Mouse (Mus musculus) frontal cortex, adult (tissue): Measurements from ENCODE around the gene Dab2ip.

ENCODE experiments used
- ATAC-seq: cut with Nextera tagmentation; 2 replicates; pipeline ENCODE4 v1.9.2; 2017; ENCODE audit warnings: mild to moderate bottlenecking, moderate library complexity, mixed read lengths; ENCODE audit not compliant: low TSS enrichment

The Dab2ip gene

DNA sequence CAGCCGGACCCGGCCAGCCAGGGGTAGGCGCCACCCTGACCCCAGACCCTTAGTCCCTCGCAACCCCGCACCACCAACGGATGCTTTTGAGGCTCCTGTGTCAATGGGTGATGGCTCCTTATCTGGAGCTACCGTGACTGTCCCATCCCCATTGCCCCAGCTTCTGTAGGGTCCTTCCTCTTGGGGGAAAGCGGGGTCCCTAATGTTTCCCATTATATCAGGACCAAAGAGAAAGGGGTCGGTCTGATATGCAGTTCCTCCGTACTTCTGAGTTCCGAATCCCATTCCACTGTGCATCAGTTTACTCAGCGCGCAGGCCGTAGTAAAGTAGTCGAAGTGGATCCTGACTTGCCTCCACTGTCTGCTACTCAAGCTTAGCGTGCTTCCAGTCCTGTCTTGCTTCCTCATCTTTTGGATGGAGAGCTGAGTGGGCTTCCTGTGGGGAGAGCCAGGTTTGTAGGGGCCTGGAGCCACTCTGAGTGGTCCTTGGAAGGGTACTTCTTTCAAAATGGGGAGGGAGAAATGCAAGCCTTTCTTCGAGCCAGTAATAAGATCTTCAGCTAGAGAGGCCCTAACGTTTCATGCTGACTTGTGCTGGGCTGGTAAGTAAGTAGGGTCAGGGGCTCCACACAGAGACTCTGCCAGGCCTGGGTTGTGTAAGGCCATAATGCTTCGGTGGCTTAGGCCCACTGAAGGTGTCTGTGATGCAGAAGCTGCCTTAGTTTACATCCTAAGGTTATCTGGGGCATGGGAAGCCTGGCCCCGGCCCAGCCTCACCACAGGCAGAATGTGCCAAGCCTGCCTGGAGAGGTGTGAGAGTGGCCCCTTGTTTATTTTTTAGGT, 64.4 kb downstream of the Dab2ip start:
- ATAC-seq: 0 out of 2 replicates have a peak, but pooled peaks have one; percentile 3

DNA sequence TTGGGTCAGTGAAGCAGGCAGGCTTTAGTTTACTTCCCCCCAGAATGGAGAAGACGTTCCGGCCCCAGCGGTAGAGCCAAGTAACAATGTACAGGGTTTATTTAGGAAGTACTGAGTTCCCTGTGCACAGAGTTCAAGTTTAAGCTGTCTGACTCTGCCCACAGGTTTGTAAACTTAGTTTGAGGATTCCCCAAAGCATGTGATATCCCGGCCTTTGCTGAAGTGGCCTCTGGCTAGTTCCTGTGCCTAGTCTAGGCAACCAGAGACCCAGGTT, 65.0 kb downstream of the Dab2ip start:
- ATAC-seq: no peak

DNA sequence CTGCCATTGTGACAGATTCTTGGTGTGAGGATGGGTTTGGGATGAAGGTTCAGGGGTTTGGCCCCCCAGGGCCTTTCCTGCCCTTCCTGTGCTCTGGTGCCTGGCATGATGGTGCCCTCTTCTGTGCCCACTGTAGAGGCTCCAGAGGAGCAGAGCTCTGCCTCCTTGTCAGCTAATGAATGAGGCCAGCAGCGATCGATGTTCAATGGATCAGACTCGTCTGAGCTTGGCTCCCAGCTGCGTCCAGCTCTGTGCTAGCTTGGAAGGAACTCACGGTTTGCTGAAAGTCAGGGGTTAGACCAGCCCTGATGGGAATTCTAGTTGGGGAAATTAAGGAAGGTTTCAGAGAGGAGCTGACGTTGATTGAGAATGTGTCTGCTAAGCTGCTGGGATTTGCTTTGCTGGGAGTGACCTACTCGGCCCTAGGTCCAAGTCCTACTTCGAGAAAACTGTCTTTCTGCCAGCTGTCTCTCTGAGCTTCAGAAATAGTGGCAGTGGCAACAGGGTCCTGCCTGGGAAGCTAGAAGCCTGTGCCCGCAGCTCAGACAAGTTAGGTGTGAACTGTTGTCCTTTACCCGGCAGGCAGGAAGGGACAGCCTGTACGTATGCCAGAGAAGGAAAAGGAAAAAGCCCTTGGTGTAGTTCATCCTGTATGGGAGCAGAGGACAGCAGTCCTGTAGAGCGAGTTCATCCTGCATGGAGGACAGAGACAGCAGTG, 65.5 kb downstream of the Dab2ip start:
- ATAC-seq: no peak

DNA sequence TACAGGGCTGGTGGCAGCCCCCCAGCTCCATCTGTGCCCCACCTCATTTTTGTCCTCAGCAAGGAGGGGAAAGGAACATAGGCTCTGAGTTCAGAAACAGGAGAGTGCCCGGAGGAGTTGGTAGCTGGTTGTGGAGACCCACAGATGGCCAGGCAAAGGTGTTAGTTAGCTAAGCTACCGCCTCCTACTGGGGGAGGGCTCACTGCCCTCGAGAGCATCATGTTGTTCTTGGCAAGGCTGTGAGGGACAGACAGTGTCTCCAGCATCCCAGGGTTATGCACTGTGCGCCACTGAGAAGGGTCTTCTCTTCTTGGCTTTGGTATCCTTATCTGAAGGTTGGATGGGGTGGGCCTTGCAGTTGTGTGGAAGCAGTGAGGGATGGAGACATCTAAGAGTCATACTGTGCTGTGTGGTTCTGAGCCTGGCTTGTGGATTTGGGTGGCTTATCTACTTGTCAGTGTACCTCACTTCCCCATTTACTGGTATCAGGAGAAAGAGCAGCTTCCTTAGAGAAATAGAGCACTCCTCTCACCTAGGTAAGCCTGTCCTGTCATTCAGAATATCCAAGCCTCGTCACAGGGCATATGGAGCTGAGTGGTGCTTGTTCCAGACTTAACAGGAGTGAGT, 66.4 kb downstream of the Dab2ip start:
- ATAC-seq: no peak

DNA sequence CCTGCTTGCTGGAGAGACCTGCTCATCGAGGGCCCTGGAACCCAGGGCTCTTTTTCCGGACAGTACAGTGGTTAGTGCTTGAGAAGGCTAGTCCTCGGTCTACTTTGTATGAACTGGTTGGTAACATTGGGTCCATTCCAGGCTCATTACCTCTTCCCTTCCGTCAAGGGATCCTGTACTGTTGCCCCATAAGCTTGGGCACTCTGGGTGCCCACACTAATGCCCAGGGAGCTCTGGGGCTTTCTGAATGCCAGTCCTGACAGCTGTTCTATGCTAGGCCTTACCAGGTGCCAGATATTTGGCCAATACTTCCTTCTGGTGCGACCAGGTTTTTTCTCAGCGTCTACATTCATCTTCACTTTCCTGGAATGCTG, 66.9 kb downstream of the Dab2ip start:
- ATAC-seq: no peak

DNA sequence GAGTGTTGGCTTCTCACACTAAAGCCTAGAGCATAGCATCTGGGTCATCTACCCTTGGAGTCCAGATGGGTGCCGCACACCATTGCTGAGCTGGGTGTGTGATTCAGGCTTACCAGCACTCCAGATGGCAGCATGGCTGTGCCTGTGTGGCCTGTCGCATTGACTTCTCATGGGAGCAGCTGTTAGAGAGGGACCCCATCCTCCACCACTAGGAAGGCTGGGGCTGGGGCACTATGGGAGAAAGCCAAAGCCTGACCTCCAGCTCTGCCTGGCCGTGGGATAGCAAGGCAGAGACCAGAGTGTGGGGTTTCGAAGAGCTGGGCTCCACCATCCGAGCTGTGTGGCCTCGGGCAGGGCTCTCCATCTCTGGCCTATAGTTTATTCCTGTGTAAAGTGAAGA, 67.5 kb downstream of the Dab2ip start:
- peak; percentile 25; the same call in 1 of the 2 replicates for ATAC-seq

DNA sequence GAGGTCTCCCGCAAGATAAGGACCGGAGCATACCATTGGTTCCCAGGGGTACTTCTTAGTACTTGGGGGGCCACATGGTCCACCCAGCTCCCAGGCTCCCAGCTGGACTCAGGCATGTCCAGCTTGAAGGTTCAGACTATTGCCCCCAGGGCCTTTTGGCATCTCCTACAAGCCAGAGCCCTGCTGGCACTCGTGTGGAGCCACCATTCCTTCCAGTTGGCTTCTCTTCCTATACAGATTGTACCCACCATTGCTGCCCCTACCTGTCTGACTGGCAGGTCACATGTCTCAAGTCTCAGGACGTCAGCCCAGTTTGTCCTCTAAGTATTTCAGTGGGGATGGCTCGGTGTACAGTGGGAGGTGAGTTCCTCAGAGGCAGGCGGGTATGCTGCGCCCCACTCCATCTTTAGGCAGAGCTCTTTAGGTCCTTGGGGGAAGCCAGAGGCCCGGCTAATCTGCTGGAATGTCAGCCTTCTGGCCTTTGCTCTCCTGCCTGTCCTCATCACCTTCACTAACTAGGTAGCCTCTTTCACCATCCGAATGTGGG, 68.2 kb downstream of the Dab2ip start:
- ATAC-seq: no peak

DNA sequence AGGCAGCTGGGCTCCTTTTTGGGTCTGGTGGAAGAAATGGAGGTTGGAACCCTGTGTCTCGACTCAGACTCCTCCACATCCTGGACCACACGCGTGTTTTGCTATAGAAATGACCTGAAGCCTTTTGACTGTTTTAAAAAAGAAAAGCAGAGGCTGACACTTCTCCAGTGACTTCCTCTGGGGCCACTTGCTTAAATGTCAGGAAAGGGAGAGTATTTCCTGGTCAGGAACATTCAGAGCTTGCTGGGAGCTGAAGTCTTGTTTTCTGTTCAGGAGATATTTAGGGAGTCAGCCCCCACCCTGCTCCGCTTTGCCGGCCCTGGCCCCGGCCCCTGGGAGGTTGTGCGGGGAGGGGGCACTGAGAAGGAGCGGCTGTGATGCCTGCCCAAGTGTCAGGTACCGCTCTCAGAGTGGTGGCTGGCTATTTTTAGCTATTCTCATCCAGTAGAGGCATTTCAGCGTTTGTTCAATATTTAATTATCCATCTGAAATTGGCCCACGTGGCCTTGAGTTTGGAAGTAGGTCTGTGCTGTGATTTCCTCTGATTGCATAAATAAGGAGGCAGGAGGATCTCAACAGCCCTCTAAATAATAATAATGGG, 69.3 kb downstream of the Dab2ip start:
- no peak for ATAC-seq

DNA sequence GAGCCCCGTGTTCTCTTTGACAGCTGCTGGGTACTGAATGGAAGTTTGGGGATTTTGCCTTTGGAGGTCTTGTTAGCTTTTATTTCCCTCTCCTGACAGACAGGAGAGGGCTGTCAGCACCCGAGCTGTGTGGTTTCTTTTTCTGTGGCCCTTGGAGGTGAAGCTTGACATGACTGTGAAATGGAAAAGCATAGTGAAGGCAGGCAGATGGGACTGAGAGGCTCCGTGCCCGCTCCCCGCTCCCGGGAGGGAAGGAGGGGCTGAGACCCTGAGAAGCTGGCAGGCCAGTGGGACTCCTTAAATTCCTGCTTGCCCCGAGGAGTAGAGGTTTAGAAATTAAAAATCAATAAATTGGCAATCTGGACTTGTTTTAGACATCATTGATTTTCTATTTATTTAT, 70.0 kb downstream of the Dab2ip start:
- no peak for ATAC-seq

DNA sequence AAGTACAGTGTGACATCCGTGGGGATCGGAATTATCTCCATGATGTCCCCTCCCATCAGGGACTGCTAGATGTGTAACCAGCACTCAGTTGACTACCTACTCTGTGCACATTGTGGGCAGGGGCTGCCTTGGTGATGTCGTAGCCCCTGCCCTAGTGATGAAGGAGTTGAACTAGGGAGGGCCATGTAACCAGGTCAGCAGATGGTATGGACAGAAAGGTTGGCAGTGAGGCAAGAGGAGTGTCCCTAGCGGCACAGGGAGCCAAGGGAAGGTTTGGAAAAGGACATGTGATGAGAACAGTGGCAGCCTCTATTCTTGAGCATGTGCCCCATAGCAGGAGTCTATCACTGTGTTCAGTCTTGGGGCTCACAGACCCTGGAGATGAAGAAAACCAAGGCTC, 70.6 kb downstream of the Dab2ip start:
- no peak for ATAC-seq

DNA sequence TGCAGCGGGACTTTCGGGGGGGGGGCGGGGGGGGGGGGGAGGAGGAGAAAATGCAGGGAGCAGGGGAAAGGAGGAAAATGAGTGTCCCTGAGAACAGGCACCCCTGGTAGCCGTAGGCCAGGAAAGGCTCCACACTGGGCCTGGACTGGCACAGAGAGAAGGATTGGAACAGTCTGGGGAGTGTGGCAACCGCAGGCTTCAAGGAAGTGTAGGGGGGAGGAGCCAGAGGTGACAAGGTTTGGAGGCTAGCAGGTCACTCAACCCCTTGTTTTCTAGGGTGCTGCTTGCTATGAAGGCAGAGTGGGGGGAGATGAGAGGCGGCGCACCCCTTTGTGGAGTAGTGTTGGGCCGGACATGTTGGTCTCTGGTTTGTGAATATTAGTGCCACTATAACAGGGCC, 71.1 kb downstream of the Dab2ip start:
- ATAC-seq: no peak

DNA sequence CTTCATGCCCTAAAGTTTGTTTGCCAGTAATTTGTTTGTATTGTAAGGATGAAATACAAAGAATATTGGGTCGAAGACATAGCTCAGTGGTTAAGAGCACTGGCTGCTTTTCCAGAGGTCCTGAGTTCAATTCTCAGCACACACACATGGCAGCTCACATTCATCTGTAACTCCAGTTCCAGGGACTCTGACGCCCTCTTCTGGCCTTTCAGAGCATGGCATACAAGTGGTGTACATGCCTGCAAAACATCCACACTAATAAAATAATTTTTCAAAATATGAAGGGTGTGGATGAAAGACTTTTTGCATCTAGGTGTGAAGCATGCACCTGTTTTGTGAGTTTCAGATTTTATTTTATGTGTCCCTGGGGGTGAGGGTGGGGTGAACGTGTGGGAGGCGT, 75.3 kb downstream of the Dab2ip start:
- ATAC-seq: no peak

DNA sequence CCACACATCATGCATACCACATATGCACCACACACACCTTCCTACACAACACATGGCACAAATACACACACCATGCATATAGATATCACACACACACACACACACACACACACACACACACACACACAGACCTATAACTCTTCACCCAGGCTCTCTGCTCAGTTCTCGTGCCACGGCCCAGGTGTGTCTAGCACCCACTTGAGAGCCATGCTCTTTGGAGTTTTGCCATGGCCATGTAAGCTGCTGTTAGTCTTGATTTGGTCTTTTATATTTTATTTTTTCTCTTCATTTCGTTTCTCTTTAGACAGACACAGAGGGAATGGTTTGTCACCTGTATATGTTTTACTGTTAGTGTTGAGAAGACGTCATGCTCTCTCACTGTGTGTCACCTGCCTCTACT, 76.9 kb downstream of the Dab2ip start:
- no peak for ATAC-seq

DNA sequence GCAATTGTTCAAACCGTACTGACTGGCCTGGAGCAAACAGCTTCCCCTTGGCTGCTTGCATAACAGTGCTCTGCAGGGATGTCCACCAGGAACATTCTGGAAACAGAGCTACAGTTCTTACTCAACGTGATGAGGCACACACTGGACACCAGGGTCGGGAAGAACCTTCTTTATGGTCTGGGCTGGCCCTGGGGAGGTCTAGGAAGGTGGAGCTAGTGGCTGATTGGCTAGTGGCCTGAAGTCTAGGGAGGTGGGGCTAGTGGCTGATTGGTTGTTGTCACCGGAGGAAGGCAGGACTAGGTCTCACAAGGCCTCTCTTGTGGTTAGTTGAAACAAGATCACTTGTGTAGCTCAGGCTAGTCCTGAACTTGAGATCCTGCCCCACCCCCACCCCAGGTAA, 77.5 kb downstream of the Dab2ip start:
- ATAC-seq: no peak

DNA sequence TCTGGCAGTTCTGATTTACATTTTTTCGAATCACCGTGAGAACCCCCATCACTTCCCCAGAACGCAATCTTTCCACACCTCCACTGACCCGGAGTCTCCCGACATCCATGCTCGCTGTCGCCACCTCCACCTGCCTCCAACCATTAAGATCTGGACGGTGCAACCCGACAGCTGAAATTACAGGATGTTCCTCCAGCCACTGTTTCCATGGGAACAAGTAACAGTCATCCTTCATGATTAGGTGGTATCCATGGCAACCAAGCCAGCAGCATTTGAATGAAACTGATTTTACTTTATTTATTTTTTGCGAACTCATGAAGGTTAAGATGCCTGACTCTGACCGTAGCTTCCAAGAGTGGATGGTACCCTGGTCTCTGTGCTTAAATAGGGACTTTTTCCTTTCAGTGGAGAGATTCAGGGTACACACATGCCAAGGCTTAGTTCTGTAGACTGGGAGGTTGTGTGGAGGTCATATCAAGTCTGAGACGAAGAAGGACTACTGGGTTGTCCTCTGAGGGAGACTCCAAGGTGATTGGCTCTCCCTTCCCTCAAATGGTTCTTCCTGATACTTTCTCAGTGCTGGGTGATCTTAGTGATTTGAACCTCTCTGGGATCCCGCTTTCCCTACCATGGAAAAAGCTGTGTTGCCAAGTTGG, 79.9 kb downstream of the Dab2ip start:
- peak; percentile 11; the same call in 1 of the 2 replicates for ATAC-seq

DNA sequence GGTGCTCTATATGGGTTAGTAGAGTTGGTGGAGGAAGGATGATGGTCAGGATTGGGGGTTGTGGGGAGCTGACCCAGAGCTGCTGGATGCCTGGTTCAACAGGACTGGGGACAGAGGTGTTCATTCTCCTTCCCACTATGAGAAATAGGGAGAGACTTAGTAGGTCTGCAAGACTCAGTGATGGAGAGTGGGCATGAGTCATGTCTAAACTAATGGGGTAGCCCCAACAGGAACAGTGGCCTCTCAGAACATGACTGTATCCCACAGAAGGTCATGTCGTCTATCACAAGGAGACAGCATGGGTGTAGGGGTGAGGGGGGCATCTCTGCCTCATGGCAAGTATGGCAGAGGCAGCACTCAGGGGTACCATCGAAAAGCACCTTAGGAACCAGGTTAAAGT, 81.7 kb downstream of the Dab2ip start:
- no peak for ATAC-seq

DNA sequence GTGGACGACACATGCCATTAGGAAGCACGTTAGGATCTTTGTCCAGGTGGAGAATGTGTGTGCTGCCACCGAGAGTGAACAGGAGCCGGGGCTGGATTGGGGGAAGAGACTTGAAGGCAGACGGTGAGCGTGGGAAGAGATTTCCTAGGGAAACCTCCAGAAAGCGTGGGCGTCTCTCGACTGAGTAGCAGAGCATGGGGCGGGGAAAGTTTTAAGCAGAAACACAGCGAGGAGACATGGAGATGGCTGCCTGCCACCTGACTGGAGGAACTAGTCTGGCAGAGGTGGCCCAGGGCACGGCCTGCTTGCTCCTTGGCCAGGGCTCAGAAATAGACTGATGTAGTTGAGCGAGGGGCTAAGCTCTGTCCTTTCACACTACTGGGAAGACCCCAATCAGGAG, 82.5 kb downstream of the Dab2ip start:
- ATAC-seq: peak; percentile 83

DNA sequence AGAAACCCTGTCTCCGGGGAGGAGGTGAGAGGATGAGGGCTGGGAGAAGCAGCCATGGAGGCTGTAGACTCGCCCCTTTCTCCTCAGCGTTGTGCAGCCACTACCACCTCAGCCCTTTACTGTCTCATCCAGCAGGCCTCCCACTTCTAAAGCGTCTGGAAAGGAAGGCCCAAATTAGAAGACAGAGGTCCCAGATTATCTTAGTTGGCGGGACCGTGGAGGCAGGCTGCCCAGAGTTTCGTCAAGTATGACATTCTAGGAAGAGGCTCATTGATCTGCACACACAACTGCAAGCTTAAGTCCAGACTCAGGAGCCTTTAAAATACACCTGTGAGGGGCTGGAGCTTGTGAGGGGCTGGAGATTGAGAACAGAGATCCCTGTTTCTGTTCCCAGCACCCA, 84.2 kb downstream of the Dab2ip start:
- peak; percentile 28; the same call in 1 of the 2 replicates for ATAC-seq

DNA sequence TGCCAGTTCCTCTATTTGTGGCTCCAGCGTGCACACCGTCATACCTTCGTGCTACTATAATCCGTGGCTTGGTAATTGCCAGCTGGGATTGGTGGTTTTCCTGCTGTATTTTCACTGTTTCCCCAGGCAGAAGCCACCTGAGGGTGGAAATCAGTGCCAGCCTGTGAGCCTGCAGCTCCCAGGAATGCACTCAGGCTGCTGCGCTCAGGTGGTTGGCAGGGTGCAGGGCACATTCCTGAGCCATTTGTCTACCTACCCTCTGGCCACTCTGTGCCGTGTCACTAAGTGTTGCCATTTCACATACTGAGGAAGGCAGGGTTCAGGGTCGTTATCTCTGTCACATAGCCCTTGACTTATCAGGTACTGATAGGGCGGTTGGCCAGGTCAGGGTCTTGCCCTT, 88.5 kb downstream of the Dab2ip start:
- ATAC-seq: no peak

DNA sequence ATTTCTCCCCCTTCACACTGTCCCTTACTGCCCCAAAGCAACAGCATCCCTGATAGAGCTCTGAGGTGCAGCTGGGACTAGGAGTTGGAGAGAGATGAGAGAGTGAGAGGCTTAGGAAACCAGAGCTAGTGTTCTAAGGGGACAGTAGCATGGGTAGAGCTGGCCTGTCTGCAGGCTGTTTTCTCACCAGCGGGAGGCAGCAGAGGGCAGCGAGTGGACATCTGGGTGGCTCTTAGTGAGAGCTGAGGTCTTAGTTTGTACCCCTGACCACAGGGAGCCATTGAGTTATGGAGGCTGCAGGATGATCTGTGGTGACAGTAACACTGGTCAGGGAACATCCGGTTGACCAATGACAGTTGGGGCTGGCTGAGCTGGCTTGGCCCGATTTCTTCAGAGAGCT, 91.6 kb downstream of the Dab2ip start:
- ATAC-seq: peak; percentile 64; the same call in 1 of the 2 replicates

DNA sequence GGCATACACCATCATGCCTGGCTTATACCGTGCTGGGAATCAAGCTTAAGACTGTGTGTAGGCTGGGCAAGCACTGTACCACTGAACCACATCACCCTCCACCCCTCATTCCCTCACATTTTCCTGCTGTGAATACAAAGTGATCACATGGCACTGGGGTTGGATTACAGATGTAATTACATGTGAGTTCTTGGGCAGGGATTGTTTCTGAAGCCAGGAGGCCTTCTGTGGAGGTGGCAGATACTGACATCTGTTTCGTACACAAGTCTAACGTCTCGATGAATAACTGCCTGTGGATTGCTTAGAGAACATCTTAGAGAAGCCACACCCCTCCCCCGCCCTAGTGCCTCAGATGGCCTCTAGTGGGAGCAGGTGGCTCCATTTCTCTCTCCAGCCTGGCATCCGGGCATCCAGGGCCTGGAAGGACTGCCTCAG, 93.2 kb downstream of the Dab2ip start:
- peak; percentile 48 for ATAC-seq

DNA sequence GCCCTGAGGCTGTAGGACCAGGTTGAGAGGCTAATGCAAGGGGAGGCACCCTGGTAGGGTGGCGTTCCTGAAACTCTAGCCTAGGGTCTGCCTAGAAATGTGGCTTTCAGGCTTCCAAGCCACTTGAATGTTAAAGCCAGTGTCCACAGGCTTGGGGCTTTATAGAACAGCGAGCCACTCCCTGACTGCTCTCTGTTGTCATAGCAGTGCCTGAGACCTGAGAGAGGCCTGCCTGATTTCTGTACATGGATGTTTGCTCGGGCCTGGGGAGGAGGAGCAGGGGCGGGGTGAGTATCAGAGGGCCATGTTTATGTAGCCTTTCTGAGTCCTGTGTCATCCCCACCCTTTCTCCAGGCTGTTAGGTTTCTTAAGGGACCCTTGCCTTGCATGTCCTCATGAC, 94.9 kb downstream of the Dab2ip start:
- no peak for ATAC-seq
